Mouse (Mus musculus) neural tube, embryonic 13.5 days (tissue): ENCODE measurements around the gene Kif3a. TPM values are rescaled to one million over a fixed set of nuclear protein-coding genes. Genes with fewer than 3 reads are reported as not detected.

Experiments used
- ATAC-seq: fragments of 200-750 bp; cut with Nextera tagmentation; 2 replicates; pipeline ENCODE4 v1.8.0; 2017; ENCODE audit warnings: low read depth, mild to moderate bottlenecking, moderate TSS enrichment, moderate library complexity
- H3K27ac ChIP-seq: fragments of 300-500 bp; sonication (generic); replicated peaks from 2 replicates; pipeline ENCODE4 v1.5.1; 2015; ENCODE audit warnings: moderate library complexity, mild to moderate bottlenecking, inconsistent platforms
- H3K27me3 ChIP-seq: fragments of 300-500 bp; sonication (generic); 2 replicates; pipeline ENCODE4 v1.6.1; 2015; ENCODE audit warnings: mild to moderate bottlenecking, inconsistent platforms
- H3K36me3 ChIP-seq: fragments of 300-500 bp; sonication (generic); 2 replicates; pipeline ENCODE4 v1.6.1; 2015; ENCODE audit warnings: mild to moderate bottlenecking, inconsistent platforms
- H3K4me1 ChIP-seq: fragments of 300-500 bp; sonication (generic); replicated peaks from 2 replicates; pipeline ENCODE4 v1.6.1; 2015; ENCODE audit warnings: inconsistent platforms
- H3K4me2 ChIP-seq: fragments of 300-500 bp; sonication (generic); 2 replicates; pipeline ENCODE4 v1.6.1; 2015; ENCODE audit warnings: inconsistent platforms, mild to moderate bottlenecking, moderate library complexity
- H3K4me3 ChIP-seq: fragments of 300-500 bp; sonication (generic); 2 replicates; pipeline ENCODE4 v1.5.1; 2015; ENCODE audit warnings: mild to moderate bottlenecking, inconsistent platforms
- H3K9ac ChIP-seq: fragments of 300-500 bp; sonication (generic); 2 replicates; pipeline ENCODE4 v1.6.1; 2015; ENCODE audit warnings: moderate library complexity, mild to moderate bottlenecking, inconsistent platforms
- H3K9me3 ChIP-seq: fragments of 300-500 bp; sonication (generic); 2 replicates; pipeline ENCODE4 v1.6.1; 2016; ENCODE audit warnings: inconsistent platforms
- WGBS: fragments of 180-500 bp; shearing (Covaris S2); methylation state at CpG from one replicate; pipeline ENCODE4 v1.1.7; 2015; 5-methylcytosine and 5-hydroxymethylcytosine counted together
- polyA plus RNA-seq: library from polyadenylated mRNA; unstranded; fragments of >200 nt; fragmentation: Nextera tagmentation; extraction: Ambion mirVana; gene quantifications from 2 replicates; pipeline ENCODE4 v1.2.1, GENCODE M21; 2015

Kif3a gene
- polyA plus RNA-seq, result 265 and 272 TPM in 2 replicates

GRCm38 (mm10) chr11:53567224-53568014 lies at the start of gene Kif3a:
Gene Kif3a (plus strand): TSS chr11:53567379.
- Histone ChIP-seq H3K9me3 (no peaks in the 10 kb centered on the region; the same call in 1 of the 2 replicates), H3K9ac (peak within 1 kb of the TSS; percentile 91), H3K4me1 (peaks cover 29% of the 10 kb centered on the region), H3K4me3 (peak within 1 kb of the TSS; percentile 89), H3K27me3 (no peaks in the 10 kb centered on the region), H3K4me2 (peak within 1 kb of the TSS; percentile 59), H3K27ac (peak within 1 kb of the TSS; percentile 91), H3K36me3 (peaks cover 19% of the 10 kb centered on the region)
- ATAC-seq, result peak; percentile 97
- WGBS, result under 1% methylated on average over 68 of the region's 69 CpGs

GRCm38 (mm10) chr11:53518759-53519158 lies 48.4 kb upstream of the Kif3a start:
- Histone ChIP-seq H3K4me2 (peak overlapping the region; percentile 77), H3K9ac (no peak overlapping the region), H3K27ac (no peak overlapping the region), H3K27me3 (peaks cover 4% of the 10 kb centered on the region), H3K4me3 (0 out of 2 replicates have a peak overlapping the region, but pooled peaks have one; percentile 80), H3K4me1 (peaks cover 43% of the 10 kb centered on the region), H3K36me3 (no peaks in the 10 kb centered on the region), H3K9me3 (no peaks in the 10 kb centered on the region)
- ATAC-seq, result no peak
- WGBS, result 54% methylated on average over 5 of the region's 5 CpGs

DNA sequence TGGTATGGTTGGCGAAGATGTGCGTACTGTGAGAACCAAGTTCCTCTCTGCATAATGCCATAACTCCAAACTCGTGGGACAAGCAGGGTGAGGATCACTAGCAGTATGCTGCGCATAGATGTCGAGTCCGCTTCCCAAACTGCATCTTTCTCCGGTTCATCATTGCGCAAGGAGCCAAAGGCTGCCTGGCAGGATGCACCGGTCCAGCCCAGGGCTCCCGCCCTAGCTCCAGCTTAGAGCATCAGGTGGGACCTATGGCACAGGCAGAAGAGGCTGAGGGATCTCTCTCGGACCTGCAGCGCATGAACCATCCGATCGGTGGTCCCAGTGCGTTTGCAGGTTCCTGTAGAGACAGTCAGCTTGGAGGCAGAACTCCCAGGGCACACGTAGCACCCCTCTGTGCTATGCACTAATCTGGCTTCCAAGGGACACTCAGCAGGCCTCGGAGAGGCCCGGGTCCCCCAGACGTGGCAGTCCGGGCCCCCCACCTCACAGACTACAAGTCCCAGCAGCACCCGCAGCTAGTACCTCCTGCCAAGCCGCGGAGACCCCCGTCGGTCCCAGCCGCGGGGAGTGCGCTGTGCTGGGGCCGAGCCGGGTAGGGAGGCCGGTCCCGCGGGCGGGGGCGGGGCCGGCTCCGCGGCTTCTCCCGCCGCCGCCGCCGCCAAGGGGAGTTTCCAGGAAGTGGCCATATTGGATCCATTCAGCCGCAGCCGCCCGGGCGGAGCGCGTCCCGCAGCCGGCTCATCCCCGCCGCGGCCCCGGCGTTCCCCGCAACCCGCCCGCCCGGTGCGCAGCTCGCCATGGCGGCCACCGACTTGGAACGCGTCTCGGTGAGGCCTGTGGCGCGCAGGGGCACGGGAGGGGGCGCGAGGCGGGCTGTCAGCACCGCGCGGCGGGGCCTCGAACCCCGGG lies 47.7 kb upstream of the Kif3a start, which contains the start of gene Sept8:
Gene Sept8, plus strand, starts transcription at position 51 of the 915 bp plus-strand sequence.
- peak; percentile 88 for ATAC-seq
- Histone ChIP-seq H3K4me1 (peaks cover 50% of the 10 kb centered on the region), H3K27ac (peak within 1 kb of the TSS; percentile 76), H3K9me3 (no peaks in the 10 kb centered on the region), H3K4me2 (peak within 1 kb of the TSS; percentile 77), H3K36me3 (no peaks in the 10 kb centered on the region), H3K4me3 (peak within 1 kb of the TSS; percentile 80), H3K9ac (peak within 1 kb of the TSS; percentile 89), H3K27me3 (peaks cover 4% of the 10 kb centered on the region)
- 4% methylated on average over 79 of the region's 79 CpGs for WGBS

DNA sequence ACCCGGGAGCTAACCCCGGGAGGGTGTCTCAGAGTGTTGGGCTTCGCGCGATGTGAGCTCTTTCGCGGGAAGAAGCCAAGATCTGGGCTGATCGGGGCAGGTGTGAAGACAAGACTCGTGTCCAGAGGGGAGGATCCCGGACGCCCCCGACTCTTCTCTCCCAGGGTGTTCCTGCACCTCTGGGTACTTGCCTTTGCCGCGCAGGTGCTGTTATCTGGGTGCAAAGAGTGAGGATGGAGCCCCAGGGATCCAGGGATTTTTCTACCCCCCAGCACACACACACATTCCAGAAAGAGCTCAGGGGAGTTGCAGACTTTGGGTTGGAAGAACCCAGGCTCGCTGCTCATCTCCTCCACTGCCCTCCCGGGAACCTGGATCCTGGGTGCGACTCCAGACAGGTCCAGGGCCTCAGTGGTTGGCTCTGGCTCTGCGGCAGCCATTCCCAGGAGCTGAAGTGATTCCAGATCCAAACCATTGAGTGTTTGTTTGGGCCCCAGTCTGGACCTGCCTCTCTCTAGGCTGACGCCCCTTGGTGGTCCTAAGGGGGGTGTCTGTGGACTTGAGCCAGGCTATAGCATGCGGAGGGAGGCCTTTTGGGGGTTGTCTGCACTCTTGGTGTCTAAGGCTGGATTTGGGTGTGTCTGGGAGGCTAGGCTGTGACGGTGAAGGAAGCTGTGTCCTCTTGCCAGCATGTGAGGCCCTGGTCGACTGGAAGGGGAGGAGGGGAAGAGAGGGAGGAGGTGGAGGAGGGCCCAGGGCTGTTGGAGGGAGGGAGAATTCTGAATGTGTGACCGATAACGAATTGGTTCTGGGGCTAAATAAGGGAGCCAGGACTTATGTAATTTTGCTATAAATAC lies 46.8 kb upstream of the Kif3a start:
- peak overlapping the region; percentile 80 for H3K4me3 ChIP-seq
- H3K9me3 ChIP-seq, result no peaks in the 10 kb centered on the region
- 2% methylated on average over 24 of the region's 24 CpGs for WGBS
- H3K4me1 ChIP-seq, result peaks cover 54% of the 10 kb centered on the region
- H3K27me3 ChIP-seq, result peaks cover 4% of the 10 kb centered on the region
- H3K9ac ChIP-seq, result peak overlapping the region; percentile 89
- H3K27ac ChIP-seq, result peak overlapping the region; percentile 76
- H3K4me2 ChIP-seq, result peak overlapping the region; percentile 77
- no peaks in the 10 kb centered on the region for H3K36me3 ChIP-seq
- peak; percentile 45; the same call in 1 of the 2 replicates for ATAC-seq

GRCm38 (mm10) chr11:53521120-53521820 lies 45.9 kb upstream of the Kif3a start:
- Histone ChIP-seq H3K36me3 (no peaks in the 10 kb centered on the region), H3K27me3 (peaks cover 4% of the 10 kb centered on the region), H3K9me3 (no peaks in the 10 kb centered on the region), H3K4me1 (peaks cover 54% of the 10 kb centered on the region), H3K4me2 (peak overlapping the region; percentile 77), H3K27ac (peak overlapping the region; percentile 23; the same call in 1 of the 2 replicates), H3K4me3 (peak overlapping the region; percentile 80), H3K9ac (peak overlapping the region; percentile 89)
- no peak for ATAC-seq
- WGBS, result 52% methylated on average over 16 of the region's 16 CpGs

DNA sequence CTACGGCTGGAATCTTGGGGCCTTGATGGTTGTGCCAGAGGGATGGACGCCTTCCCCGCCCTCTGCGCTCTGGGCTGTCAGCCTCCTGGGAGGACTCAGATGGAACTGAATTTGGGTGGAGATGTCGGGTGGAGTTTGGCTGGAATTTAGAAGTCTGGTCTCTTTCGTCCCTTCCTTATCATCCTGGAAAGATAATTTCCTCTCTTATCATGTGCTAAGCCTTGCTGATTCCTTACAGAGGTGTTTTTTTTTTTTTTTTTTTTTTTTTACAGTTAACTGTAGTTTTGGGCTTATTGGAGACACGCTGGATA lies 45.4 kb upstream of the Kif3a start:
- H3K36me3 ChIP-seq, result no peaks in the 10 kb centered on the region
- peak overlapping the region; percentile 89; the same call in 1 of the 2 replicates for H3K9ac ChIP-seq
- H3K9me3 ChIP-seq, result no peaks in the 10 kb centered on the region
- H3K27ac ChIP-seq, result no peak overlapping the region
- ATAC-seq, result no peak
- H3K4me1 ChIP-seq, result peaks cover 54% of the 10 kb centered on the region
- peaks cover 4% of the 10 kb centered on the region for H3K27me3 ChIP-seq
- H3K4me3 ChIP-seq, result peak overlapping the region; percentile 80; the same call in 1 of the 2 replicates
- WGBS, result 83% methylated on average over 7 of the region's 7 CpGs
- peak overlapping the region; percentile 77 for H3K4me2 ChIP-seq

GRCm38 (mm10) chr11:53522362-53522761 lies 44.8 kb upstream of the Kif3a start:
- peaks cover 54% of the 10 kb centered on the region for H3K4me1 ChIP-seq
- H3K9ac ChIP-seq, result no peak overlapping the region
- 96% methylated on average over 3 of the region's 3 CpGs for WGBS

GRCm38 (mm10) chr11:53522930-53523329 lies 44.2 kb upstream of the Kif3a start:
- H3K27ac ChIP-seq, result peak overlapping the region; percentile 13; the same call in 1 of the 2 replicates
- peaks cover 4% of the 10 kb centered on the region; the same call in 1 of the 2 replicates for H3K27me3 ChIP-seq
- H3K4me3 ChIP-seq, result no peak overlapping the region
- no peak overlapping the region for H3K4me2 ChIP-seq
- no peaks in the 10 kb centered on the region for H3K9me3 ChIP-seq
- WGBS, result 47% methylated on average over 9 of the region's 9 CpGs
- no peak overlapping the region for H3K9ac ChIP-seq
- H3K36me3 ChIP-seq, result no peaks in the 10 kb centered on the region
- H3K4me1 ChIP-seq, result peaks cover 54% of the 10 kb centered on the region
- ATAC-seq, result no peak

More at GRCm38 (mm10) chr11:53522362-53522761, 44.8 kb upstream of the Kif3a start:
- no peak for ATAC-seq
- no peaks in the 10 kb centered on the region for H3K36me3 ChIP-seq
- H3K4me2 ChIP-seq, result no peak overlapping the region
- peaks cover 4% of the 10 kb centered on the region; the same call in 1 of the 2 replicates for H3K27me3 ChIP-seq
- H3K9me3 ChIP-seq, result no peaks in the 10 kb centered on the region
- no peak overlapping the region for H3K4me3 ChIP-seq
- H3K27ac ChIP-seq, result no peak overlapping the region

DNA sequence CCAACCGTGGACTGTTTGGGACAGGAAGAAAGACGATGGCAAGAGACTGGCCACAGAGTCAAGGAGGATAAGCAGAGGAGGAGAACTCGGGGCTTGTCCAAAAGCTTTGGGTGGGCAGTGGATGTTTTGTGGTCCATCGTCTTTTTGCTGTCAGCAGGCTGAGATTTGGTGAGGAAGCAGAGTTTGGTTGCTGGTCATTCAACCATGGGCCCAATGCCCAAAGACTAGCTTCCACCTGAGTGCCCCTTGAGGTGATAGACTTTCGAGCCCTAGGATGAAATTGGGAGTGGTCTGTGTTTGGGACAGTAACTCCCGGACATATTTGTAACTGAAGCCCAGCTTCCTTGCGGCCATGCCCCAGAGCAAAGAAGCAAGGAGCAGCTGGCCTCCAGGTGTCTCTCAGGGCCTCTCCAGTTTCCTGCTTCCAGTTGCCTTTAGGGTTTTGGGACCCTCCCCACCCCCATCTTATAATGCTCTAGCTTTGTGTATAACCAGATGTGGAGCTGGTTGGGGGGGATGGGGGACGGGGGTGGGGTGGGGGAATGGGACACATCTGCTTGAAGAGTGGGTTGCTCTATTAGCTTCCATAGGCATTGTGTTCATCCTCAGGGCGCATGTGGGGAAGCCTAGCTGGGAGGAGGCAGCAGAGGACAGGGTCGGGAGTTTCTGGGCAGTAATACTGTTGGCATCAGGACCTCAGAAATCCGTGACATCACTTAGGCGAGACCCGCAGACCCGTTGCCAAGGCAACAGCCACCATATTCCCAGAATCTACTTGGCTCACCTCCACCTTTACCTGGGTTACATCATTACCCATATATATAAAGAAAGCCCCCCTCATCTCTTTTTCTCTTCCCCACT lies 43.4 kb upstream of the Kif3a start:
- WGBS, result 85% methylated on average over 14 of the region's 14 CpGs
- Histone ChIP-seq H3K27me3 (no peaks in the 10 kb centered on the region), H3K4me1 (peaks cover 62% of the 10 kb centered on the region), H3K9me3 (no peaks in the 10 kb centered on the region), H3K4me3 (no peak overlapping the region), H3K9ac (no peak overlapping the region), H3K36me3 (no peaks in the 10 kb centered on the region), H3K4me2 (no peak overlapping the region), H3K27ac (peak overlapping the region; percentile 13; the same call in 1 of the 2 replicates)
- no peak for ATAC-seq

DNA sequence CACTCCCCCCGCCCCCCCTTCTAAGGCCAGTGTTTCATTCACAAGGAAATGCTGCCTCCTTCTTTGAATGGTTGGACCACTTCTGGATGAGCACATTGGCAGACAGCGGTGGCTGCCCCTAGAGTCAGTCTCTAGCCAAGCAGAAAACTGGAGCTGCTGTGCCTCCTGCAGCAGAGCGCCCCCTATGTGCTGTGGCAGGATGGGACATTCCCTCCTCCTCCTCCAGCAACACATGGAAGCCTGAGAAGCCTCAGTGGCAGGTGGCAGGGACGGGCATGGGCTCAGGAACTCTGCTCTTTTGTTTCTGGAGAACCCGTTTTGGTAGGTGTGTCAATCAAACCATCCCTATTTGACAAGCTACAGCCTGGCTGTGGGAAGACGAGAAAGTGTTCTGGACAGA lies 42.3 kb upstream of the Kif3a start:
- Histone ChIP-seq H3K9me3 (no peaks in the 10 kb centered on the region), H3K36me3 (no peaks in the 10 kb centered on the region), H3K9ac (no peak overlapping the region), H3K27me3 (no peaks in the 10 kb centered on the region), H3K4me2 (no peak overlapping the region), H3K27ac (no peak overlapping the region), H3K4me1 (peaks cover 66% of the 10 kb centered on the region), H3K4me3 (no peak overlapping the region)
- no peak for ATAC-seq
- WGBS, result 69% methylated on average over 6 of the region's 6 CpGs
